Mouse (Mus musculus): ENCODE results near the gene Pdzd2. TPM values are rescaled to one million over a fixed set of nuclear protein-coding genes. Genes with fewer than 3 reads are reported as not detected.

Gene Pdzd2
- polyA plus RNA-seq, 1 experiment from 2014 or later = 29.0 TPM

- Histone ChIP-seq H3K9me3 (ENCODE audit: low read length) (no peaks in the 10 kb centered on the region), H3K4me3 (ENCODE audit: low read length) (no peak overlapping the region), H3K4me2 (replicated peaks; ENCODE audit: low read depth, low read length) (no peak overlapping the region), H3K4me1 (ENCODE audit: insufficient read depth, low read length) (no peaks in the 10 kb centered on the region), H3K9ac (replicated peaks; ENCODE audit: low read length) (no peak overlapping the region), H3K27me3 (ENCODE audit: insufficient read depth, low read length) (no peaks in the 10 kb centered on the region), H3K27ac (ENCODE audit: low read length) (no peak overlapping the region), H3K36me3 (ENCODE audit: insufficient read depth, low read length) (no peaks in the 10 kb centered on the region)
- 62% methylated on average over 13 of the region's 13 CpGs for WGBS
- no peak for ATAC-seq (ENCODE audit: low FRiP score, low TSS enrichment)
Observed at GRCm38 (mm10) chr15:12501924-12502548, 237.7 kb downstream of the Pdzd2 start.

GRCm38 (mm10) chr15:12500674-12501073 lies 239.1 kb downstream of the Pdzd2 start:
- Histone ChIP-seq H3K4me1 (ENCODE audit: insufficient read depth, low read length) (no peaks in the 10 kb centered on the region), H3K4me2 (replicated peaks; ENCODE audit: low read depth, low read length) (no peak overlapping the region), H3K27ac (ENCODE audit: low read length) (no peak overlapping the region), H3K9me3 (ENCODE audit: low read length) (no peaks in the 10 kb centered on the region), H3K36me3 (ENCODE audit: insufficient read depth, low read length) (no peaks in the 10 kb centered on the region), H3K27me3 (ENCODE audit: insufficient read depth, low read length) (no peaks in the 10 kb centered on the region), H3K4me3 (ENCODE audit: low read length) (no peak overlapping the region), H3K9ac (replicated peaks; ENCODE audit: low read length) (no peak overlapping the region)
- ATAC-seq (ENCODE audit: low FRiP score, low TSS enrichment) = no peak
- WGBS = 66% methylated on average over 4 of the region's 4 CpGs

DNA sequence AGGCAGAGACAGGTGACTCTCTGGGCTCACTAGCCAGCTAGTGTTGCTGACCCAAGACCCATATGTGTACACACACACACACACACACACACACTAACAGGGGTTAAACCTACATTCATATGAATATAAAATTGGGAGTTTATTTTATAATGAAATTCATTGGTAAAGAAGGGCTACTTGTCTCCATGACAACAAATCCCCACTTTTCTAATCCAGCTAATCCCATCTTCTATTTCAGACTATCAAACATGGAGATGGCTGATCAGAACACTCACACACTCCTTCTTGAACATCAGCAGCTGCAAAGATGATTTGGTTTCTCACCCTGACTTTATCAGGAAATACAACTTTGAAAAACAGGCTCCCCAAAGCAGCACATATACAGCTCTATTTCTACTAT lies 245.6 kb downstream of the Pdzd2 start:
- no peak overlapping the region for H3K4me3 ChIP-seq (ENCODE audit: low read length)
- H3K27ac ChIP-seq (ENCODE audit: low read length) = no peak overlapping the region
- no peaks in the 10 kb centered on the region for H3K9me3 ChIP-seq (ENCODE audit: low read length)
- H3K36me3 ChIP-seq (ENCODE audit: insufficient read depth, low read length) = no peaks in the 10 kb centered on the region
- H3K4me1 ChIP-seq (ENCODE audit: insufficient read depth, low read length) = peaks cover 32% of the 10 kb centered on the region
- H3K27me3 ChIP-seq (ENCODE audit: insufficient read depth, low read length) = no peaks in the 10 kb centered on the region
- H3K9ac ChIP-seq (replicated peaks; ENCODE audit: low read length) = no peak overlapping the region
- ATAC-seq (ENCODE audit: low FRiP score, low TSS enrichment) = no peak
- no peak overlapping the region for H3K4me2 ChIP-seq (replicated peaks; ENCODE audit: low read depth, low read length)

GRCm38 (mm10) chr15:12493258-12493657 lies 246.5 kb downstream of the Pdzd2 start:
- H3K9ac ChIP-seq (replicated peaks; ENCODE audit: low read length) = no peak overlapping the region
- H3K4me3 ChIP-seq (ENCODE audit: low read length) = no peak overlapping the region
- H3K27ac ChIP-seq (ENCODE audit: low read length) = no peak overlapping the region
- H3K4me2 ChIP-seq (replicated peaks; ENCODE audit: low read depth, low read length) = no peak overlapping the region
- peaks cover 32% of the 10 kb centered on the region for H3K4me1 ChIP-seq (ENCODE audit: insufficient read depth, low read length)
- ATAC-seq (ENCODE audit: low FRiP score, low TSS enrichment) = peak; percentile 47; the same call in 1 of the 2 replicates
- 52% methylated on average over 7 of the region's 7 CpGs for WGBS
- H3K27me3 ChIP-seq (ENCODE audit: insufficient read depth, low read length) = no peaks in the 10 kb centered on the region
- H3K36me3 ChIP-seq (ENCODE audit: insufficient read depth, low read length) = no peaks in the 10 kb centered on the region
- H3K9me3 ChIP-seq (ENCODE audit: low read length) = no peaks in the 10 kb centered on the region

- Histone ChIP-seq H3K4me3 (ENCODE audit: low read length) (no peak overlapping the region), H3K36me3 (ENCODE audit: insufficient read depth, low read length) (no peaks in the 10 kb centered on the region), H3K4me1 (ENCODE audit: insufficient read depth, low read length) (peaks cover 32% of the 10 kb centered on the region), H3K4me2 (replicated peaks; ENCODE audit: low read depth, low read length) (no peak overlapping the region; the same call in 1 of the 2 replicates), H3K9ac (replicated peaks; ENCODE audit: low read length) (no peak overlapping the region), H3K27me3 (ENCODE audit: insufficient read depth, low read length) (no peaks in the 10 kb centered on the region), H3K27ac (ENCODE audit: low read length) (peak overlapping the region; percentile 30; the same call in 1 of the 2 replicates), H3K9me3 (ENCODE audit: low read length) (no peaks in the 10 kb centered on the region)
- WGBS = 45% methylated on average over 3 of the region's 3 CpGs
- ATAC-seq (ENCODE audit: low FRiP score, low TSS enrichment) = no peak
Observed at GRCm38 (mm10) chr15:12490969-12491368, 248.8 kb downstream of the Pdzd2 start.

DNA sequence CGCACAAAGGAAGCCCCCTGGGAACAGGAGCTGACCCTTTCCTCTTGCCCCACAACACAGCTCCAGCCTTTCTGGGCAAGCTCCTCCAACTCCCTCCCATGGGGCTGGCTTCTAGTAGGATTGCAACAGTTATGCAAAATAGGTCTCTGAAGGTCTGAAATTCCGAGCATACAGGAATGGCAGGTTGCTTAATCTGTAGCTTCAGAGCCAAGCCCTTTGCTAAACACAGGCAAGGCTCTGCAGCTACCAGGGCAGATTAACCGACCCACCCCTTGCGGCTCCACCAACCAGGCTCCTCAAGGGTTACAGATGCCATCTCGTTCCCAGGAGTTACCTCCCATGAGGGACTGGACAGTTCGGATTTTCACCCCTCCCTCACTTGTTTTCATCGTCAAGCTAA lies 249.2 kb downstream of the Pdzd2 start:
- Histone ChIP-seq H3K4me2 (replicated peaks; ENCODE audit: low read depth, low read length) (no peak overlapping the region; the same call in 1 of the 2 replicates), H3K9me3 (ENCODE audit: low read length) (no peaks in the 10 kb centered on the region), H3K27me3 (ENCODE audit: insufficient read depth, low read length) (no peaks in the 10 kb centered on the region), H3K4me1 (ENCODE audit: insufficient read depth, low read length) (peaks cover 32% of the 10 kb centered on the region), H3K4me3 (ENCODE audit: low read length) (no peak overlapping the region), H3K36me3 (ENCODE audit: insufficient read depth, low read length) (no peaks in the 10 kb centered on the region), H3K9ac (replicated peaks; ENCODE audit: low read length) (no peak overlapping the region), H3K27ac (ENCODE audit: low read length) (no peak overlapping the region)
- peak; percentile 59; the same call in 1 of the 2 replicates for ATAC-seq (ENCODE audit: low FRiP score, low TSS enrichment)
- WGBS = 31% methylated on average over 7 of the region's 7 CpGs

DNA sequence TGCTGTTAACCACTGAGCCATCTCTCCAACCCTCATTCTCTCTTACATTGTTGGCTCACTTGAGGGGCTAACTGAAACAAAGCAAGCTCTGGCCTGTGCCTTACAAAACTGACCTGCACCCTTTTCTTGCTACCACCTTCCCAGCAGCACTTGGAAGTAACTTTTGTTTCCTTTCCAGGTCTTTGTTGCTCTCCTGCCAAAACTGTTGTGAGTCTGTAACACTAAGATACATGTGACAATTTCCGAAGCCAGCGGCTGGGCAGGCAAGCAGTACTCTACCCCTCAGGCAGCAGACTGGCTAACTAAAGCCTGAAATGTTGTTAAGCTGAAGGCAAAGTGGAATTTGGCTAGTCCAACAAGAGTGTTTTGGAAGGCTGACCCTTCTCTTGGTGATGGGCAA lies 251.4 kb downstream of the Pdzd2 start:
- Histone ChIP-seq H3K9ac (replicated peaks; ENCODE audit: low read length) (no peak overlapping the region), H3K27ac (ENCODE audit: low read length) (no peak overlapping the region), H3K36me3 (ENCODE audit: insufficient read depth, low read length) (no peaks in the 10 kb centered on the region), H3K4me3 (ENCODE audit: low read length) (no peak overlapping the region), H3K4me2 (replicated peaks; ENCODE audit: low read depth, low read length) (no peak overlapping the region), H3K4me1 (ENCODE audit: insufficient read depth, low read length) (peaks cover 29% of the 10 kb centered on the region), H3K27me3 (ENCODE audit: insufficient read depth, low read length) (no peaks in the 10 kb centered on the region), H3K9me3 (ENCODE audit: low read length) (no peaks in the 10 kb centered on the region)
- no peak for ATAC-seq (ENCODE audit: low FRiP score, low TSS enrichment)
- WGBS = 83% methylated on average over 2 of the region's 2 CpGs

- Histone ChIP-seq H3K9ac (replicated peaks; ENCODE audit: low read length) (no peak overlapping the region), H3K4me3 (ENCODE audit: low read length) (no peak overlapping the region), H3K4me1 (ENCODE audit: insufficient read depth, low read length) (0 out of 2 replicates have a peak, but pooled peaks cover 4% of the 10 kb centered on the region), H3K27ac (ENCODE audit: low read length) (no peak overlapping the region), H3K4me2 (replicated peaks; ENCODE audit: low read depth, low read length) (no peak overlapping the region), H3K36me3 (ENCODE audit: insufficient read depth, low read length) (no peaks in the 10 kb centered on the region), H3K9me3 (ENCODE audit: low read length) (no peaks in the 10 kb centered on the region), H3K27me3 (ENCODE audit: insufficient read depth, low read length) (no peaks in the 10 kb centered on the region)
- WGBS = 69% methylated on average over 5 of the region's 5 CpGs
- no peak for ATAC-seq (ENCODE audit: low FRiP score, low TSS enrichment)
Observed at GRCm38 (mm10) chr15:12481261-12481660, 258.5 kb downstream of the Pdzd2 start.

DNA sequence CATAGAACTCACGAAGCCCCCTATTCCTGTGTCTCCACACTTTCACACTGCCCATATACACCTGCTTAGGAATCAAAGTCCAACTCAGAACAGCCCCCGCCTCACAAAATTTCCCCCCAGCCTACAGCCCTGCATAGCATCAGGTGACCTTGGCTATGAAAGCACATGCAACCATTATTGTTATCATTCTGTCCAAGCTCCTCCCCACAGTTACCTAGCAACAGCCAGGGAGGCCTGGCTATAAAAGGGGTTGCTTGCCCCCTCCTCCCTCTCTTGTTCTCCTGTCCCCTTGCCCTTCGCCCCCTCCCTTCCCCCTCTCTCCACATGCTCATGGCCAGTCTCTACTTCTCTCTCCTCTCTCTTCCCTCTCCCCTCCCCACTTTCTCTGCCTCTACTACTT lies 259.4 kb downstream of the Pdzd2 start:
- 84% methylated on average over 3 of the region's 3 CpGs for WGBS
- 0 out of 2 replicates have a peak, but pooled peaks cover 4% of the 10 kb centered on the region for H3K4me1 ChIP-seq (ENCODE audit: insufficient read depth, low read length)
- no peak overlapping the region for H3K4me2 ChIP-seq (replicated peaks; ENCODE audit: low read depth, low read length)
- H3K27ac ChIP-seq (ENCODE audit: low read length) = no peak overlapping the region
- ATAC-seq (ENCODE audit: low FRiP score, low TSS enrichment) = peak; percentile 31; the same call in 1 of the 2 replicates
- H3K36me3 ChIP-seq (ENCODE audit: insufficient read depth, low read length) = no peaks in the 10 kb centered on the region
- H3K9ac ChIP-seq (replicated peaks; ENCODE audit: low read length) = no peak overlapping the region
- H3K4me3 ChIP-seq (ENCODE audit: low read length) = no peak overlapping the region
- H3K27me3 ChIP-seq (ENCODE audit: insufficient read depth, low read length) = no peaks in the 10 kb centered on the region
- H3K9me3 ChIP-seq (ENCODE audit: low read length) = no peaks in the 10 kb centered on the region

- no peak for ATAC-seq (ENCODE audit: low FRiP score, low TSS enrichment)
Observed at GRCm38 (mm10) chr15:12479326-12479725, 260.4 kb downstream of the Pdzd2 start.

More at GRCm38 (mm10) chr15:12479326-12479725, 260.4 kb downstream of the Pdzd2 start:
- no peaks in the 10 kb centered on the region for H3K27me3 ChIP-seq (ENCODE audit: insufficient read depth, low read length)
- no peak overlapping the region for H3K4me2 ChIP-seq (replicated peaks; ENCODE audit: low read depth, low read length)
- H3K36me3 ChIP-seq (ENCODE audit: insufficient read depth, low read length) = no peaks in the 10 kb centered on the region
- WGBS = 67% methylated on average over 5 of the region's 5 CpGs
- H3K9me3 ChIP-seq (ENCODE audit: low read length) = no peaks in the 10 kb centered on the region
- H3K4me1 ChIP-seq (ENCODE audit: insufficient read depth, low read length) = 0 out of 2 replicates have a peak, but pooled peaks cover 4% of the 10 kb centered on the region
- H3K27ac ChIP-seq (ENCODE audit: low read length) = no peak overlapping the region
- H3K4me3 ChIP-seq (ENCODE audit: low read length) = no peak overlapping the region
- no peak overlapping the region for H3K9ac ChIP-seq (replicated peaks; ENCODE audit: low read length)

Data from kidney, embryonic 16.5 days (tissue).